In the genomic region with DNA sequence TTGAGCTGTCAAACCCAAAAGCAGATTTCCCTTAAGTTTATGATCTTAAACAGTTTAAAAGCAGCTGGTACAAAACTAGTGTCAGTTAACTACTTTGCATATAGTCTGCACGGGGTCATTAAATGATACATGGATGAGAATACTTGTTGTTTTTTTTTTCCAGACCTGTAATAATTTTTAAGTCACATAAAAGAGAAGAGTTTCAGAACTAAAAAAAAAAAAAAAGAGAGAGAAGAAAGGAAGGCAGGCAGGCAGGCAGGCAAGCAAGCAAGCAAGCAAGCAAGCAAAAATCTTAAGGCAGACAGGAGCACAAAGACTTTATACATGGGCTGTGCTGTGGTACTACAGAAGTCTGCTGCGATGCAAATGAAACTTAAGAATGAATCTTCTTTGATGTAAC, we compare ENCODE assay signal across 14 mouse cellular contexts.
DNase-seq lines count a peak whose midpoint lies in the region.
"Had no signal": no experiment of that assay in that cellular context is flagged by ENCODE, and none has a peak within 500 bp of the region (broad histone marks: within the 10 kb centered on the region; RNA-seq: fewer than 3 reads in every experiment).

No protein-coding gene starts in this region.

- DNase-seq in A20 (ENCODE audit: low read depth, low spot score) = peak; percentile 58
- DNase-seq in CD4-positive helper T cell, adult 2 months (ENCODE audit: low read depth, low spot score) = peak; percentile 36
- DNase-seq in naive thymus-derived CD4-positive, alpha-beta T cell, adult 2 months (ENCODE audit: low read depth) = peak; percentile 52
- DNase-seq in cerebellum, adult 18-20 months = no peak
- DNase-seq in spleen, postnatal 4 days (ENCODE audit: low spot score in 2 of 2) = no peak
- DNase-seq: adrenal gland, adult 8-10 months; adrenal gland, postnatal 14 days; adrenal gland, postnatal 36 days; B cell, adult 2 months; cerebellum, adult 11-12 months; cerebellum, adult 8-10 months; cerebellum, adult 9-11 months; cerebellum, postnatal 14 days; embryo, embryonic 11 days had no signal

Comparison
In these comparisons a context has a peak if more than half of its experiments do, and no peak if none do; other contexts are left out.
1. DNase-seq: peak in A20 (single experiment), CD4-positive helper T cell, adult 2 months (single experiment) and naive thymus-derived CD4-positive, alpha-beta T cell, adult 2 months (single experiment); none in cerebellum, adult 18-20 months (0 of 2) and spleen, postnatal 4 days (0 of 2).